Mouse (Mus musculus) heart, embryonic 11.5 days (tissue): ENCODE measurements around the gene Hist1h3f. TPM values are rescaled to one million over a fixed set of nuclear protein-coding genes. Genes with fewer than 3 reads are reported as not detected.

Experiments
- ATAC-seq: fragments of 200-750 bp; cut with Nextera tagmentation; replicated peaks from 2 replicates; pipeline ENCODE4 v1.8.0; 2017; ENCODE audit warnings: moderate library complexity; ENCODE audit not compliant: insufficient number of reproducible peaks, low FRiP score, low TSS enrichment
- H3K27ac ChIP-seq: fragments of 300-500 bp; sonication (generic); 2 replicates; pipeline ENCODE4 v1.5.1; 2014; ENCODE audit warnings: mild to moderate bottlenecking, low read depth, low read length
- H3K27me3 ChIP-seq: fragments of 300-500 bp; sonication (generic); 2 replicates; pipeline ENCODE4 v1.6.1; 2014; ENCODE audit warnings: mild to moderate bottlenecking, low read length, mixed read lengths; ENCODE audit not compliant: control insufficient read depth, insufficient read depth
- H3K36me3 ChIP-seq: fragments of 300-500 bp; sonication (generic); 2 replicates; pipeline ENCODE4 v1.6.1; 2014; ENCODE audit warnings: mild to moderate bottlenecking, low read length, moderate library complexity, mixed read lengths; ENCODE audit not compliant: control insufficient read depth, insufficient read depth
- H3K4me1 ChIP-seq: fragments of 300-500 bp; sonication (generic); 2 replicates; pipeline ENCODE4 v1.6.1; 2014; ENCODE audit warnings: low read length; ENCODE audit not compliant: control insufficient read depth, insufficient read depth
- H3K4me2 ChIP-seq: fragments of 300-500 bp; sonication (generic); 2 replicates; pipeline ENCODE4 v1.6.1; 2014; ENCODE audit warnings: mild to moderate bottlenecking, moderate library complexity
- H3K4me3 ChIP-seq: fragments of 300-500 bp; sonication (generic); 2 replicates; pipeline ENCODE4 v1.5.1; 2014; ENCODE audit warnings: low read depth, low read length
- H3K9ac ChIP-seq: fragments of 300-500 bp; sonication (generic); 2 replicates; pipeline ENCODE4 v1.6.1; 2014; ENCODE audit warnings: mild to moderate bottlenecking, low read depth, low read length, moderate library complexity
- H3K9me3 ChIP-seq: fragments of 300-500 bp; sonication (generic); replicated peaks from 2 replicates; pipeline ENCODE4 v1.6.1; 2016; ENCODE audit warnings: low read length; ENCODE audit not compliant: control insufficient read depth
- WGBS: fragments of 180-500 bp; shearing (Covaris S2); extraction: QIAGEN DNeasy Blood & Tissue Kit; methylation state at CpG from one replicate; pipeline ENCODE4 v1.1.7; 2014; ENCODE audit not compliant: insufficient replicate concordance; 5-methylcytosine and 5-hydroxymethylcytosine counted together
- polyA plus RNA-seq: library from polyadenylated mRNA; unstranded; fragments of >200 nt; fragmentation: Nextera tagmentation; extraction: Ambion mirVana; gene quantifications from 2 replicates; pipeline ENCODE4 v1.2.1, GENCODE M21; 2014

Hist1h3f gene
- polyA plus RNA-seq, result 0.19 TPM in 1 of 2 replicates, not detected in the other

GRCm38 (mm10) chr13:23543965-23544786 is at the start of gene Hist1h3f:
Gene Hist1h3f, plus strand, starts transcription at chr13:23544052.
- Histone ChIP-seq H3K9me3 (no peaks in the 10 kb centered on the region), H3K27me3 (no peaks in the 10 kb centered on the region), H3K9ac (peak within 1 kb of the TSS; percentile 71), H3K4me2 (peak within 1 kb of the TSS; percentile 80), H3K4me1 (no peaks in the 10 kb centered on the region), H3K27ac (peak within 1 kb of the TSS; percentile 96), H3K4me3 (peak within 1 kb of the TSS; percentile 51), H3K36me3 (no peaks in the 10 kb centered on the region)
- under 1% methylated on average over 30 of the region's 45 CpGs for WGBS
- ATAC-seq, result peak; percentile 95

- Histone ChIP-seq H3K36me3 (no peaks in the 10 kb centered on the region), H3K4me2 (no peak overlapping the region), H3K9me3 (no peaks in the 10 kb centered on the region), H3K9ac (no peak overlapping the region), H3K27ac (no peak overlapping the region), H3K27me3 (no peaks in the 10 kb centered on the region), H3K4me3 (no peak overlapping the region), H3K4me1 (peaks cover 6% of the 10 kb centered on the region; the same call in 1 of the 2 replicates)
- ATAC-seq, result no peak
- WGBS, result 69% methylated on average over 6 of the region's 6 CpGs
Observed at GRCm38 (mm10) chr13:23495526-23495925, 48.3 kb upstream of the Hist1h3f start.

DNA sequence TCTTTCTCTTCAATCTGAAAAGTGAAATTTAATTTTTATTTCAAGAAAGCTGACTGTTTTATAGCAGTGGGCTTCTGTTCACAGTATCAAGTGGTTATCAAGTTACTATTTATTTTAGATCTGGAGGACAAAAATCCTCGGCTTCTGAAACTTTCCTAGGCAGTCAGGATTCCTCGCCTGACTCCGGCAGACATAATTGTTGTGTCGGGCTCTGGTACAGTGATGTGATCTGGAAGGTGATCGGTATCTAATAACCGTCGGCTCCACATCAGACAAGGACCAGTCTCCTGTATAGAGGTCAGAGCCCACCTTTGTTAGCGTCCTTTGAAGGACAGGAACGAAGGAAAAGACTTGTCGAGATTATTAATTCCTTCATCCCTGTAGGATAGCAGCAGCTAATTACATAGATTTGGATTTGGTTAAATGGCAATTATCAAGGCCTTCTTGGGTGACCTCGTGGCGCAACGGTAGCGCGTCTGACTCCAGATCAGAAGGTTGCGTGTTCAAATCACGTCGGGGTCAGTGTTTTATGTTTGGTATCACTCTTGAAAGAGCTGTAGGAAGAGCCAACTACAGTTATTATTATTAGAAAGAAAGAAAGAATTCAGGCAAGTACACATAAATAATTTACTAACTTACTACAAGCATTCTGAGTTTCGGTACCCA is 46.1 kb upstream of the Hist1h3f start:
- 2% methylated on average over 19 of the region's 19 CpGs for WGBS

GRCm38 (mm10) chr13:23498653-23499052 is 45.2 kb upstream of the Hist1h3f start:
- peak overlapping the region; percentile 47; the same call in 1 of the 2 replicates for H3K27ac ChIP-seq
- peak overlapping the region; percentile 47; the same call in 1 of the 2 replicates for H3K9ac ChIP-seq
- H3K4me3 ChIP-seq, result peak overlapping the region; percentile 44

More for the DNA sequence above, 46.1 kb upstream of the Hist1h3f start:
- H3K4me2 ChIP-seq, result peak overlapping the region; percentile 68
- 0 out of 2 replicates have a peak overlapping the region, but pooled peaks have one; percentile 47 for H3K27ac ChIP-seq
- H3K4me1 ChIP-seq, result peaks cover 4% of the 10 kb centered on the region
- no peak for ATAC-seq
- H3K36me3 ChIP-seq, result no peaks in the 10 kb centered on the region
- no peaks in the 10 kb centered on the region for H3K9me3 ChIP-seq
- H3K9ac ChIP-seq, result peak overlapping the region; percentile 47
- H3K4me3 ChIP-seq, result peak overlapping the region; percentile 44
- no peaks in the 10 kb centered on the region for H3K27me3 ChIP-seq

GRCm38 (mm10) chr13:23499943-23500342 is 43.9 kb upstream of the Hist1h3f start:
- Histone ChIP-seq H3K9ac (no peak overlapping the region), H3K9me3 (no peaks in the 10 kb centered on the region), H3K27ac (no peak overlapping the region), H3K27me3 (no peaks in the 10 kb centered on the region), H3K4me2 (peak overlapping the region; percentile 68), H3K36me3 (no peaks in the 10 kb centered on the region), H3K4me1 (peaks cover 5% of the 10 kb centered on the region), H3K4me3 (no peak overlapping the region)
- 7% methylated on average over 7 of the region's 7 CpGs for WGBS
- ATAC-seq, result no peak

More at GRCm38 (mm10) chr13:23498653-23499052, 45.2 kb upstream of the Hist1h3f start:
- no peaks in the 10 kb centered on the region for H3K36me3 ChIP-seq
- no peaks in the 10 kb centered on the region for H3K27me3 ChIP-seq
- H3K9me3 ChIP-seq, result no peaks in the 10 kb centered on the region
- H3K4me1 ChIP-seq, result peaks cover 4% of the 10 kb centered on the region
- no peak for ATAC-seq
- H3K4me2 ChIP-seq, result peak overlapping the region; percentile 68
- 3% methylated on average over 10 of the region's 10 CpGs for WGBS

DNA sequence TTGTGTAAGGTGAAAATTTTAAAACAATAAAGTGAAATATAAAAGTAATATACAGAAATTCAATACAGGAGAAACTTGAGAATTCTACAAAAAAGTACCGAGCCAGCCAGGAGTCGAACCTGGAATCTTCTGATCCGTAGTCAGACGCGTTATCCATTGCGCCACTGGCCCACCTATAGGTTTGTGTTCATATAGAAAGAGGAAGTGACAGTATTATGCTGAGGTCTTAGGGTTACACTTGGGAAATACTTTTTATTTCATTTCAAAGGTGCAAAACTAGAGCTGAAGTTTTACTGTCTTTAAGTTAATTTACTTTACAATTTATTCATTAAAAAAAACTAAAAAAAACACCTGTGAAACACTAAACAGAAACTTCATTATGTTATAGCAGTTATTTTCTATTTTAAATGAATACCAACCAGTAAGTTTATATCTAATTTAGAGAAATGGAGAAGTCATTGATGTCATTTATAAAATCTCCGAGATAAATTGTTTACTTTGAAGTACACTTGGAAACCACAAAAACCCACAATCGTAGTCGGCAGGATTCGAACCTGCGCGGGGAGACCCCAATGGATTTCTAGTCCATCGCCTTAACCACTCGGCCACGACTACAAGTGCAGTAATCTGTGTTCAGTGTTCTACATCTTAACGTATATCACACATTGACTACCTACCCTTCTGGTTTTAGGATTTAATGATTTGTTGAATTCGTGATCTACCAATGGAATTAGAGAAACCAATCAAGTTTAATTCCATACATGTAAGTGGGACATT is 43.2 kb upstream of the Hist1h3f start:
- Histone ChIP-seq H3K4me3 (peak overlapping the region; percentile 33), H3K27me3 (no peaks in the 10 kb centered on the region), H3K9ac (no peak overlapping the region), H3K27ac (no peak overlapping the region), H3K4me1 (peaks cover 9% of the 10 kb centered on the region), H3K36me3 (no peaks in the 10 kb centered on the region), H3K9me3 (no peaks in the 10 kb centered on the region), H3K4me2 (peak overlapping the region; percentile 61)
- ATAC-seq, result peak; percentile 82
- WGBS, result 1% methylated on average over 17 of the region's 17 CpGs

GRCm38 (mm10) chr13:23501511-23501910 is 42.3 kb upstream of the Hist1h3f start:
- Histone ChIP-seq H3K4me2 (peak overlapping the region; percentile 61), H3K27ac (no peak overlapping the region), H3K4me3 (peak overlapping the region; percentile 33), H3K27me3 (no peaks in the 10 kb centered on the region), H3K9ac (no peak overlapping the region), H3K4me1 (peaks cover 9% of the 10 kb centered on the region), H3K36me3 (no peaks in the 10 kb centered on the region), H3K9me3 (no peaks in the 10 kb centered on the region)
- ATAC-seq, result no peak
- WGBS, result 22% methylated on average over 5 of the region's 5 CpGs

DNA sequence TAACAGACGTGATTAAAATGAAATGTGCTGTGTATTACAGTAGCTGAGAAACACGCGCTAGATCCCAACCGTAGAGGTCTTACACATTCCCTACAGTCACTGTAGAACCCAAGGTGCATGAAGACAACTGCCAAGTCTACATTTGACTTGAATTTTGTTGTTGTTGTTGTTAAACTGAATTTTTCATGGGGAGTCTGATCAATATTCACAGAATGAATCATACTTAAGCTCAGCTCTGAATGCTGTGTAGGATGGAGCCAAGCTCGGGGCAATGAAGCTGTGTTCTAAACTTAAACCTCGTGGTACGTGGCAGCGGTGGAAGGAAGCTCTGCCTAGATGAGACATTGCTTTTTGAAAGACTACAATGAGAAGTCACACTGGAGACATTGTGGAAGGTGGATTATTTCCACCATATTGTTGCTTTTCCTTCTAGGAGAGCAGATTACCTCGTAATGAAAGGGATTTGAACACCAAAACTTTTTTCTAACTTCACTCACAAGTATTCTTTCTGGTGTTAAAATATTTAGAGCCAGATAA is 41.8 kb upstream of the Hist1h3f start:
- H3K36me3 ChIP-seq, result no peaks in the 10 kb centered on the region
- no peaks in the 10 kb centered on the region for H3K27me3 ChIP-seq
- H3K4me3 ChIP-seq, result peak overlapping the region; percentile 33
- peaks cover 12% of the 10 kb centered on the region for H3K4me1 ChIP-seq
- no peak overlapping the region for H3K9ac ChIP-seq
- H3K27ac ChIP-seq, result no peak overlapping the region
- no peak for ATAC-seq
- H3K4me2 ChIP-seq, result peak overlapping the region; percentile 61
- WGBS, result 33% methylated on average over 9 of the region's 9 CpGs
- no peaks in the 10 kb centered on the region for H3K9me3 ChIP-seq
